Mouse (Mus musculus) kidney, postnatal 4 days (tissue): ENCODE measurements at regions not wholly inside any gene's neighbourhood (a gene's known extent, or its start where the extent isn't known, plus 50 kb on each side); places are given as distances from the start of the nearest gene placed in this dataset.

Experiments used
- DNase-seq, 2 experiments: peaks; one replicate each; pipeline ENCODE4 v3.0.0; 2021; ENCODE audit warnings: mixed read lengths in 2 of 2

DNA sequence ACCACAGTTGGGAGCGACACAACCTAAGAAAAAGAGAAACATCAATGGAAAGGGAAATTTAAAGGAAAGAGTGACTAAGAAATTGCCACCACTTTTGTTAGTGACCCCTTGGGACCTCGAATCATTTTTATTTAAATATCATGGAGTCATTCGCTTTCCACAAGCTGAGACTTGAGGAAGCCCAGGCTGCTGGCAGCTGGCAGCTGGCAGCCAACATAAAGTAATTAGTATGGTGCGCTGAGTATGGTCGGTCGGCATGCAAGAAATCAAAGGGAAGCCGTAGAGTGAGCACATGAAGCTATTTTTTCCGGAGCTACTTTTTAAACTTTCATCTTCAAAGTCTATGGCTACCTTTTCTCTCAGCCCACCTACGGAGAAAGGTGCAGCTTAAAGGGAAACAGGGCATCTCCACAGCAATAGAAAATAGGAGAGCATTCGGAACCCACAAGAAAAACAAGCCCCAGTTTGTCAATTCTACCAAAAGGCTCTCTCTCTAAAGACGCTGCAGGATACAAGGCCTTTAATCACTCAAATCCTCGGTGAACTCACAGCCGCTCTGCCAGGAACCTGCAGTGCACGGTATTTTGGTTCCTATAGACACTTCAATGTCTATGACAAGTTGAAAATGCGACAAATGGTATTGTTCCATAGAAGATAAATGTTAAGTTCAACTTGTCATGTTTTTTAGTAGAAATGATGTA is 206.6 kb upstream of the Tll1 start:
- DNase-seq, result no peak

DNA sequence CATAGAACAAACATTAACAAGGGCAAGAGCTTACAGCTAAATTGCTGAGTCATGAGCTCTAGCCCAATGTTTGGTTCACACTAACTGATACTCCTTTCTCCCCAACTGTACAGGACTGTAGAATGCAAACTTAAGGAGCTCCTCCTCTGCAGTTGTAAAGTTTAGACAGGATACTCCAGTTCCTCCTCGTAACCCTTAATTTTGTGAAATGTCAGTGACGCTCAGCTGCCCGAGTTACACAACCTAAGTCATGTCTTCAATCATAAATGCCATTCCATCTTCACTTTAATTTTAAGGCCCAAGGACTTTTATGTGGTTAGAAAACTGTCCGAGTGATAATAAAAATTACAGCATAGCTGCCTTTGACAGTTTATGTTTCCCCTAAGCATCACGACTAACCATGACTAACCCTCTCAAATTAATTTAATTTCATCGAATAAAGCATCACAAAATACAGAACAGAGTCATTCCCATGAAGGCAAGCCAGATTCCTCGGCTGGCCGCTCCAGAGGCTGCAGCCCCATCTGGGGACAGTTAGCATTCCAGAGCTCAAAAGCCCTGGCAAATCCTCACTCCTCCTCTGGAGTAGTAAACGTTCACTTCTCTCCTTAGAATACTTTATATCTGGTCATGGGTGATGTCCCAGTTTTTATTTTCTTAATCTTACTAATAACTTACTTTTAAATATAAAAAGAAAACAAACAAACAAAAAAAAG is 200.9 kb upstream of the Tll1 start:
- peak; percentile 6 to 14 for DNase-seq

DNA sequence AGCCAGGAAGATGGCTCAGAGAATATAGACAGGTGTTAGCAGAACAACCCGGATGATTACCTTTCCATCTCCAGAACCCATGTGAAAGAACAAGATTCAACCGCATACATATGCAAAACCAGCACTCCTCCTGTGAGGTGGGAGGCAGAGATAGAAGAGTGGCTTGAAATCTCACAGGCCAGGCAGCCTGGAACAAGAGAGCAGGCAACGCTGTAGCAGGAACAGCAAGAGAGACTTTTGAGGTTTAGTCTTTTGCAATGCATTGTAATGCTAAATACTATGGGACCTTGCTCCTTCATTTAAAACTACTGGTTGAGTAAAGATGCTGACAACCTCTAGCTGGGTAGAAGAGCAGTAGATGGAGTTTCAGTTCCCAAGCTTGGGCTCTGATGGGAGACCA is 193.5 kb upstream of the Tll1 start:
- DNase-seq, result no peak

DNA sequence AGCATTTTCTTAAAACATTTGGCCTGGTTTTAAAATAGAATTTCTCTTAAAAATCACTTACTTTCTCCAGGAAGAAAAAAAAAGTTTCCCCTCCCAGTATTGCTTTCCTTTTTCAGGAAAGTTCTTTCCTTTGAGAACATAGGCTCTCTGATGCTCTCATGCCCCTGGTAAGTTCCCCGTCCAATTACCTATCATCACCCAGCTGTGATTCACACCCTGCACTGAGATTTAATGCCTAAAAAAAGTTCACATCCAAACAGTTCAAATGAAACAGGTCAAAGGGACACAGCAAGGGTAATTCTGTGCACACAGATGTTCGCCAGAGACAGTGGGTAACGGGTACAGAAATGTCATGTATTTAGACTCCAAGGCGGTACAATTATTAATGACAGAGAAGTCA is 191.8 kb upstream of the Tll1 start:
- DNase-seq, result no peak

DNA sequence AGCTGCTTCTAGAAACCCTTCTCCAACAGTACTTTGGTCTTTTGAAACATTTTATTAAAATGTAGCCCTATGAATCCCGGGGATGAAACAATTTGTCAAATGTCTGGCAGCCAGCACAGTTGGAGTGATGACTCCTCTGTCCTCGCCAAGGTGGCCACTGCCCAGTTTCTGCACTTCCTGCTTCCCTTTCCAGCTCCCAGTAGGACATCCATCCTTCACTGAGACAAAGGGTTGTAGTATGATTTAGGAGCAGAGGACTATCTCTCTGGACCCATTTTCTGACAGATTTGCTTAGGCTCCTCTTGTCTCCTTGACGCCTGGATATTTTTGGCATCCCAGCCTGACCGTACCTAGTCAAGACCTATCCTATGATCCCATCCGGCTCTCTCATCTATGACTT is 189.7 kb upstream of the Tll1 start:
- DNase-seq, result peak; percentile 4 to 13

DNA sequence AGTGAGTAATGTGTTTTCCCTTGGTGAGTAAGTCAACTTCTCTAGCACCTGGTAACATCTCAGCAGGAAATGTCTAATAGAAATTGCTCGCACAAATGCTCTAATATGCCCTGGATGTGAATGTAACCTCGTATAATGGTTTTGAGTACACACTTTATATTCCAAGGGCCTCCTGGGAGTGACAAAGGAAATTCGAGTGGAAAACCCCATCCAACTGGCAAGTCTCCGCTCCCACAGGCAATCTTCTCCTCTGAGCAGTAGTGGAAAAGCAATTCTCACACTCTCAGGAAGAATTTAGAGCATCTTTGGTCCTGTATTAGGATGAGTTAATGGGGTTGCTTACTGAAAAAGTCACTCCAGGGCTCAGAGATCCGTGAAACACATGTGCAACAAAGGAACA is 183.4 kb upstream of the Tll1 start:
- no peak for DNase-seq

DNA sequence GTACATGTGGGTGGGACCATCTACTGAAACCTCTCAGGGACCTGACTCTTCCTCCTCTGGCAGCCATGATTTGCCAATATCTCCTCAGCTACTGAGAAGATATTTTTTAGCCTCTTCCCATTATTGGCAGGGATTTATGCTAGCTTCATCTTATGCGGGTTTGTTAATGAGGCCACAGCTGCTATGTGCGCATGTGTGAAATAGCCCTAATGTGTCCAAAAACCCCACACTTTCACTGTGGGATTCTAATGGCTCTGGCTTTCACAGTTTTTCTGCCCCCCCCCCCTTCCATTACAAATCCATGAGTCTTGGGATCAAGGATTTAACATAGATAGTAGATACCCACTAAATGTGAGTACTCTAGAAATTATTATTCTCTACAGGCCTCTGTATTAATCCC is 182.2 kb upstream of the Tll1 start:
- DNase-seq, result no peak

DNA sequence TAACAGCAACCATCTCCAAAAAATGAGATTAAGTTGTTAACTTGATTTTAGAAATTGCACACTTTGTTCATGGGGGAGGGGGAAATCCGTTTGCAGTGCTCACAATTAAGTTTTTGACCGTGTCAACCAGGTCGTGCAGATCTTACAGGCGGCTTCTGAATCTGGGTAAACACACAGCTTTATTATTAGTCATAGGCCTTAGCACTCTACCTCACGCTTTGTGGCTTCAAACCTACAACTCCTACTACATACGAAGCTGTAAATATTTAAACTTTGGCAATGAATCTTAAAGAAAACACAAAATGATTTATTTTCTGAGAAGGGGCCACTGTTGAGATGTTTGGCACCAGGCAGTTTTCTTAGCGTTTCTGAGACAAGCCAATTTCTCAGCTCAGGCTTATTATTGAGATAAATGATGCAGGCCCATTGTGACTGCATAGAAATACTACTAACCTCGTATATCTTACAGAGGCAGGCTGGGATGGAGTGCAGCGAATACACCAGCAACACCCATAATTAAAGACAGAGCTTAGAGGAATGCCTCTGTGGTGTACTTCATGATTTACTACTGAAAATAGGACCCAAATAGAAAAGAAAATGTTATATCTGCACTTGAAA is 173.8 kb upstream of the Tll1 start:
- no peak for DNase-seq

DNA sequence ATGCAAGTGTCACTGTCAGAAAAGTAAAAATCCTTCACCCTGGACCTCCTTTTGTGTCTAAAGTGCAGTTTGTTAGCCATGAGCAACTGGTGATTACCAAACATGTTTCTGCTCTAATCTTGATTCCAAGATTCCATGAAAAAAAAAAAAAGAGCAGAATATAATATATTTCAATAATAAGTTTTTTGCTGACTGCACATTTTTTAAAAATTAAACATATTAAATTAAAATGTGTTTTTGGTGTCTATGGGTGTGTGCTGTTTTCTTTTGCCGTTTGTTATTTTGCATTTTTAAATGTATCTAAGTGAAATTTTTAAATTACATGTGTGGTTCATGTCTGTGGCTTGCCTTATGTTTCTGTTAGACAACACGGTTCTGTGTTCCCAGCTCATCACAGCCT is 171.8 kb upstream of the Tll1 start:
- no peak for DNase-seq

DNA sequence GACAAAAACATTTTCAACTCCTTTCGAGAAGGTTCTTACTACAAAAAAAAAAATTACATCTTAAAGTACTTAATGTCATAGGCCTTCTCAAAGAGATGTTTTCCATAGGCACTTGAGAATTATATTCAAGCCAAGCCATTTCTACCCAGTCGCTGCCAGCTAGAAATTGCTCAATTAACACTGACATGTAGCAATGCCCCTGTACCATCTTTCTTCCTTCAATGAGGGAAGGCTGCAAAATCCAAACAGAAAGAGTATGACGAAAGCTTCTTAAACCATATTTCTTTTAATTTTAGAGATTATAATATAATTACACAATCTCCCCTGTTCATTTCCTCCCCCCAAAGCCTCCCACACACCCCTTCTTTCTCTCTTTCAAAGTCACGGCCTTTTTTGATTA is 169.4 kb upstream of the Tll1 start:
- no peak for DNase-seq

DNA sequence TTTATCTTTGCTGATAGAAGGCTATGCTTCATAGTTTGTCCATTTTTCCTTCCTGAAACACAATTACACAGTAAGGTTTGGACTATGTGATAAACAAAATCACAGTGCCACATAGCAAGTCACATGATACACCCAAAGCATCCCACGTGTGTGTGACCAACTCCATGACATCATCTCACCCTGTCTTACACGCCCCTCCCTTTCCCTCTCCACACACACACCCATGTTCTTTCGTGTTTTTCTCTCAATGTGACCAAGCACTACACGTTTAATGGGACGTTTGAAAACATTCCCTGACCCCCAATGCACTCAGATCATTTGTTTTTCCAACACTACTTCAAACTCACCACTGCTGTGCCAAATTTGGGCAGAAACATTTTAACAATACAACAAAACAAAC is 168.9 kb upstream of the Tll1 start:
- no peak for DNase-seq

DNA sequence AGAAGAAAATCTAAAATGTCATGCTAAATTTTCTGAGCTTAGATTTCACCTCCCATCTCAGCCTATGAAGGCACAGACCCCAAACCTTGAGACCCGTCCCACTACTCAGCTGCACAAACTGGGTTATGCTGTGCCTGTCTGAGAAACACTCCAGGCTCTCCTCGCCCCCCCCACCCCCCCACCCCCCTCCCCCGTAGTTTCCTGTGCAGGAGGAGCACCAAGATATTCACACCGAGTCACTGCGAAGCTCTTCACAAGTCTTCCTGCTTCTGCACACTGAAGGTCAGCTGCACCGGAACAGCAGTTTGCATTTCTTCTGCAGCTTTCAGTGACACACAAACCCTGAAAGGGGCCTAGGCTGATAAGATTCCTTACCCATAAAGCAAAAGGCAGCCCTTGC is 163.9 kb upstream of the Tll1 start:
- no peak for DNase-seq

DNA sequence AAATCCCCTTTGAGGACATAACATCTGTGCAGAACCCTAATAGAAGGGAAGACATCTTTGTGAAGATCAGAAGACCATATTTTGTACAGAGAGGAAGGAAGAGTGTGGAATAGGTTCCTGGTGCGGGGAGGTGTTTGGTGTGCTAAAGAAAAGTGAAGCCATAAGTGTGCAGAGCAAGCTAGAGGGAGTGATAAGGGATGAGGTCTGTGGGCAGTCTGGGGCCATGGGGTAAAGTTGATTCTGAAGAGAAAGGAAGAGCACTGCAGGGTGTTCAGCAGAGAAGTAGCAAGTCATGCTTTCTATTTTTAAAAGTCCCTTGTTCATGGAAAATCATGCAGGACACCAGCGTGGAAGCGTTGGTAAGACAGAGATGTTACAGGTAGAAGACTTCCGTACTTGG is 161.8 kb upstream of the Tll1 start:
- no peak for DNase-seq

DNA sequence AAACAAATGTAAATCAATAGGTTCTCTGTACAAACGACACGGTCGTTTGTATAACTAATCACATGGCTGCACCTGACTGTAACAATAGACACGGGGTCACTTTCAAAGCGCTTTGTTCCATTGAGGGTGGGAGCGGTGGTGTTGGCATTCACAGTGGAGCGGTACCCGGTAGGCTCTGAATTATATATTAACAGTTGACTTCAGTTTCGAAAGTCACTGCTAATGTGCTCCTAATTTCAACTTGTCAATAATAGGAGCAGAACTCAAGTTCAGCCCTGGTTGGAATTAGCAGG is 160.8 kb upstream of the Tll1 start:
- DNase-seq, result no peak

DNA sequence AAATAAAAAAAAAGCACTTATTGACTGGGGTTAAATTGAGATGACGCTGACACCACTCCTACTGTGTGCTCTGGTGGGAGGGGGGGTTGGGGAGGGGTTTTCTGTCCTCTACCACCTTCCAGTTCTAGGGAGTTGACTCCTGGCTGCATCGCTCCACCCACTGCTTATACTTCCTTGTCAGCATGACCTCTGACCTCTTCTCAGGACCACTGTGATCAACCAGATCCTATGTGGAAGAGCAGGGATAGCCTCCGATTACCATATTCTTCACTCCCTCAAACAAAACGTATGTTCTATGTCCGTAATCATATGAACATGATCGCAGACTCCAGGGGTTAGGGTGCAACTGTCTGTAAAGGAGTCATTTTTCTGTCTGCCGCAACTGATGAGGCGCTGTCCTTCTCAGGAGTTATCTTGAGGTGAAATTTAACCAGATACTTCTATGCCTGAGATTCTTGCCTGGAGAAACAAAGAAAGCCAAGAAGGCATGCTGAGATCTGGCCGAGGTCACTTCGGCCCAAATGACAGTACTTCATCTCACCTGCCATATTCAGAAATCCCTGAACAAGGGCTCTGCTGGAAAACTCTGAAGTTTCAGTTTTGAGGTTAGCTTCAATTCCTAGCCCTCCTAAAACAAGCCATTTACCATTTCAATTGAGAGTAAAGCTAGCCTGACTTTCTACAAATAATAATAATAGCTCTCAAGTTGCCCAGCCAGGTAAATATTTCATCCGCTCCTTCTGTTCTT is 160.3 kb upstream of the Tll1 start:
- DNase-seq, result no peak

DNA sequence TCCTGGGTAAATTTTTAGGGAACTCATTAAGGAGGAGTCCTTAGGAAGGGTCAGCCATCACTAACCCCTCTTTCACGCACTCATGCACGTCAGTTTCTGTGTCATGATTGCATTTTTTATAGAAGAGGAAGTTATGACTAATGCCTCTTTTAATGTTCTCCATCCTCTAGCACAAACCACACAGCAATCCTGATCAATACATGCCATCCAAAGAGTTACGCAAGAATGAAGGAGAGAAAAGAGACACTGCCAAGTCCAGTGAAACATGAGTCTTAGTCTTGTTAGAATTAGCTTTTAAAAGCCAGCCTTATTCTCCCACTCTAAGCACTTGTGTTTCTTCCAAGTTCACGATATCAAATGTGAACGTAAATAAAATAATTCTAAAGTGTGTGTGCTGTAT is 151.0 kb upstream of the Tll1 start:
- no peak for DNase-seq

DNA sequence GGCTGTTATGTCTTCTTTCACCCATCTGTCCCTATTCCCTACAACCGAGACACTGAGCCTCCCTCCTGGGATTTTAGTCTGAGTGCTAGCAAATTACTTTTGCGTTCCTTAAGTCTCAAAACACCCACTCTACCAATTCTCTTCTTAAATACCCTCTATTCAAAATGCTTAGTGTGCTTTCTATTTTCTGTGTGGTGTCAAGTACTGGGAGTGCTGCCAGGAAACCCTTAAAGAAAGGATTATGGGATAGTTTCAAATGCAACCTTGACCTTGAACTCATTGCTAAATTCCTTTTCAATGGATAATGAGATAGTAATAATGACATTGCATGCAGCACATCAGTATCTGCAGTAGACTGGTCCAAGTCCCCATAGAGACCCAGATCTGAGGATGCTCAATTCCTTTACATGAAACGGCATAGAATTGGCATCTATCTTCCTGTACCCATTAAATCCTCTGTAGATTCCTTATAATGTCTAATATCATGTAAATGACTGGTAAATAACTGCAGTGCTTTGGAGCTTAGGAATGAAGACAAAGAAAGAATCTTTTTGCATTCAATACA is 142.1 kb upstream of the Tll1 start:
- no peak for DNase-seq

DNA sequence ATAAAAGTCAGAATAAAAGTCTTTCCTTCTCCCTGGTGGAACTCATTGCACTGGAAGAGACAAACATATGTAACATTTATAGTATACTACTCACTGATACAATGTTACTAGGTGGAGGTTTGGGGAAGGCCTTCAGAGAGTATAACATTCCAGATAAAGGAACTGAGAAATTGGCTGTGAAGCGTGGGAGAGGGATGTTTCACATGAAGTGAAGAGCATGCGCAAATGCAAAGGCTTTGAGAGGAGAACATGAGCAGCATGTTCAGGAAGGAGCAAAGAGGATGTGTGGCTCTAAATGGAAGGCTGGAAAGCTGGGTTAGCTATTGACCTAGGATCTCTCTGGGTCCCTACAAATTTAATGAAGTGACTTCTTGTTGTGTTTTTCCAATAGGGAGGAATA is 141.4 kb upstream of the Tll1 start:
- DNase-seq, result no peak

DNA sequence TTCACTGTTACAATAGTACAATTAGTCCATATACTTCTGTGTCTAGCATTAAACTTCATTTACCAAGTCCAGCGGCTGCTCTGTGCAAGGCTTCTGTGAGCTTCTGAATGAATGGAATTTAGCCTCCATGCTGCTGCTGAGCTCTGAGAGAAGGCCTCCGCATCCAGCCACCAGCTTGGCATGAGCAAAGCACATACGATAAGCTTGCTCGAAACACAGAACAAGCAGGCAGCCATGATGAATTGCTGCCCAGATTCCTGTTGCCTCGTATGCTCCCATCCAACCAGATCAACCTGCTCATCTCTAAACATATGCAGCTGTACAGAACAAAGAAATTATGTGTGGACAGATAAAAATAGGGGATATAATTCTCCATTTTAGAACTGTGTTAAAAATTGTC is 140.4 kb upstream of the Tll1 start:
- no peak for DNase-seq

DNA sequence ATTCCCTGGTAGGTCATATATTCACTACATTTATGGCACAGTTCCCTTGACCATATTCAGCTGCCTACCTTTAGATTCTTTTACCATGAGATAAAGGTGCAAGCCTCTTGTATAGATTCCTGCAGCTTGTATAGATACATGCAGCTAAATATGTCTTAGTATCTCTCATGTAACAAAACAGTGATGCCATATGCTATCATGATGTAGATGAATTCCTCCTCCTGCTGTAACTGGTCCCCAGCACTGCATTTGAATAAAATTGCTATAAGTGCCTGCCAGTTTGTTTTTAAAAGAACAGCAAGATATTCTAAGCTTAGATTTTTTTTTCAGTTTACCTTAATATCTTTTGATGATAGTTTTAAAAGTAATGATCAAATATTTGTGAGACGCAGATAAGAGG is 138.9 kb upstream of the Tll1 start:
- DNase-seq, result no peak

DNA sequence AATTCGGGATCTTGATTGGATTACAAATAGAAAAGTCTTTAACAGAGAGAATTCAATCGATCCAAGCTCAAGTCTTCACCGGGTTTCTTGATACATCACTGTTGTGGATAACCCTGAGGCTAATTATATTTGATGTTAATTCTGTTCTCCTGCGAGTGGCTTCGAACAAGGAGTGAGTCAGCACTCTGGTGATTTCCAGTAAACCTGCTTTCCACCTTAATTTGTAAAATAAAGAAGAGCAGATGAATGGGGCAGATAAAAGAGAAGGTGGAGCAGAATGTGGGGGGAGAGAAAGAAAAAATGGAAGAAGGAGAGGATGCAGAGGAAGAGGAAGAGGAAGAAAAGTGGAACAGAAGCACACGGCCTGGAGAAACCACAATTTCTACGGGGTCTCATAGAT is 137.5 kb upstream of the Tll1 start:
- DNase-seq, result no peak

DNA sequence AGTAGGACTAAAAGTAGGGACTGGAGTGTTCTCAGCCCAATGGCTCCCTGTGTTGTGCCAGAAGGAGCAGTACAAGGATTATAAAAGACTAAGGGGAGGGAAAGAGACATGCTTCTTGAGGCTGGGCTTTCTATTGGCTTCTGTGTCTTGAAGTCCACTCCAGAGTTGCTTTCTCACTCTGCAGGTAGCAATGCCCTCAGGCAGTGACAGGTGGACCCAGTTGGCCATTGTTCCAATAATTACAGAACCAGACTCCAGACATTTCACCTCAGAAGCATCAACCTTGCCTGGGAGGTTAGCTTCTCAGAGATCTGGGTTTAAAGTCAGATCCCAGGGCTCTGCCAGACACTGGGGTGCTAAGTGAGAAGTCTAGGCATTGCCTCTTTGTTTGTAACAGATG is 136.3 kb upstream of the Tll1 start:
- DNase-seq, result no peak

DNA sequence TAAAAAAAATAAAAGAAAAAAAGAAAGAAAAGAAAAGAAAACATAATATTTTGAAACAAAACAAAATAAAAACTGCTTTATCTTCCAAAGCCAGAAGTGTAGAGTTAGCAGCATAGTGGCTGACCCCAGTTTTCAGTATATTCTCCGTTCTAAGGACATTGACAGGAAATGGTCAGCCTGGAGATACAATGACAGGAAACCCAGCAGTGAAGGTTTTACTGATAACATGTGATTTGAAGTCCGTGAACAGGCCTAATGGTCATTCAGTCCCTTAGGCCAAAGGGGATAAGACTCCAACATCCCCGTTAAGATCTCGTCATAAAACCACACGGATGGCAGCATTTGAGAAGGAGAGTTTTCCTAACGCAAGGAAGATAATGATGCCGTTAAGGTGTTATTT is 131.3 kb upstream of the Tll1 start:
- DNase-seq, result no peak

DNA sequence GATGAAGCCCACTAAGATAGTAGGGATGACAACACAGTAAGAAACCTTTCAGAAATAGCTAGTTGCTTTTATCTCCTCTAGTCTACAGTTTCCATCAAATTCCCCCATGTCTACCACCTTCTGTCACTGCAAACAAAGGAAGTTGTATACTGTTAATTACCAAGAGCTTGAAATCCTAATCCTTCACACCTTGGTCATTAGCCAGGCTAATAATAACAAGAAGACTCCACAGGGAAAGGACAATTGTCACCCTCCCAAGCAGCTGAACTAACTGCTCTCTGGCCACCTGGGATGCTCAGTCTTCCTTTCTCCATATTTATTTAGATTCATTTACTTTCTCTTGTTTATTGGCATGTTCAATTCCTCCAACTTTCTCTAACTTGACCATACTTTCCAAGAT is 130.5 kb upstream of the Tll1 start:
- no peak for DNase-seq
